Mouse (Mus musculus) heart, embryonic 16.5 days (tissue): ENCODE results near the gene Grb10. TPM values are rescaled to one million over a fixed set of nuclear protein-coding genes. Genes with fewer than 3 reads are reported as not detected.

Experiments
- ATAC-seq: fragments of 200-750 bp; cut with Nextera tagmentation; replicated peaks from 2 replicates; pipeline ENCODE4 v1.8.0; 2017; ENCODE audit warnings: moderate number of reproducible peaks; ENCODE audit not compliant: insufficient read depth, low FRiP score; ENCODE audit errors: extremely low read depth
- H3K27ac ChIP-seq: fragments of 300-500 bp; sonication (generic); 2 replicates; pipeline ENCODE4 v1.5.1; 2014; ENCODE audit warnings: mild to moderate bottlenecking, low read length, control low read depth, moderate library complexity
- H3K27me3 ChIP-seq: fragments of 300-500 bp; sonication (generic); 2 replicates; pipeline ENCODE4 v1.6.1; 2014; ENCODE audit warnings: low read length, mixed read lengths; ENCODE audit not compliant: control insufficient read depth, insufficient read depth
- H3K36me3 ChIP-seq: fragments of 300-500 bp; sonication (generic); 2 replicates; pipeline ENCODE4 v1.6.1; 2014; ENCODE audit not compliant: control insufficient read depth, insufficient read depth
- H3K4me1 ChIP-seq: fragments of 300-500 bp; sonication (generic); 2 replicates; pipeline ENCODE4 v1.6.1; 2014; ENCODE audit warnings: low read length, mixed read lengths; ENCODE audit not compliant: control insufficient read depth, insufficient read depth
- H3K4me2 ChIP-seq: fragments of 300-500 bp; sonication (generic); 2 replicates; pipeline ENCODE4 v1.6.1; 2014; ENCODE audit warnings: low read depth, mild to moderate bottlenecking, control low read depth, low read length
- H3K4me3 ChIP-seq: fragments of 300-500 bp; sonication (generic); 2 replicates; pipeline ENCODE4 v1.5.1; 2014; ENCODE audit warnings: mild to moderate bottlenecking, control low read depth, low read length
- H3K9ac ChIP-seq: fragments of 300-500 bp; sonication (generic); 2 replicates; pipeline ENCODE4 v1.6.1; 2014; ENCODE audit warnings: low read length, control low read depth
- H3K9me3 ChIP-seq: fragments of 300-500 bp; sonication (generic); replicated peaks from 2 replicates; pipeline ENCODE4 v1.6.1; 2016; ENCODE audit warnings: low read length; ENCODE audit not compliant: control insufficient read depth
- WGBS: fragments of 180-500 bp; shearing (Covaris S2); extraction: QIAGEN DNeasy Blood & Tissue Kit; methylation state at CpG from one replicate; pipeline ENCODE4 v1.1.7; 2014; 5-methylcytosine and 5-hydroxymethylcytosine counted together
- polyA plus RNA-seq: library from polyadenylated mRNA; unstranded; fragments of >200 nt; fragmentation: Nextera tagmentation; extraction: Ambion mirVana; gene quantifications from 2 replicates; pipeline ENCODE4 v1.2.1, GENCODE M21; 2015

The Grb10 gene
- polyA plus RNA-seq, 1 experiment from 2014 or later, result 496 TPM

DNA sequence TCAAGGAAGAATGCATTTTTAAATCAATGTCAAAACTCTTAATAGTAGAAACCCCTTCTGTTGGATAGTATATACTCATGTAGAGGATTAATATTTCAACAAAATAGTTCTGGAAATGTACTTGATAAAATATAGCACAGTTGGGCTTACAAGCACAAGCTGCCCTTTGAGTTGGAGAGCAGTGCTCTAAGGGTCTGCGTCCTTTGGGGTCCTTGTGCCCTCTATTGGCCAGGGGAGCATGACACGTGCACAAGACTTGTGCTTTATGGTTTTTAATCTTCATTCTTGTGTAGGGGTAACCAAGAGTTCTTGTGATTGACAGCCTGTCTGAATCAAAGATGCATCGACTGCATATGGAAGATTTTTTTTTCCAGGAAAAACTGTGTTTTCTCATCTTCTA, 5.8 kb upstream of the Grb10 start:
- Histone ChIP-seq H3K4me3 (no peak overlapping the region), H3K4me2 (no peak overlapping the region), H3K27ac (no peak overlapping the region), H3K27me3 (peaks cover 24% of the 10 kb centered on the region), H3K36me3 (no peaks in the 10 kb centered on the region), H3K9ac (no peak overlapping the region), H3K4me1 (peaks cover 10% of the 10 kb centered on the region), H3K9me3 (no peaks in the 10 kb centered on the region)
- no peak for ATAC-seq
- 50% methylated on average over 3 of the region's 3 CpGs for WGBS

DNA sequence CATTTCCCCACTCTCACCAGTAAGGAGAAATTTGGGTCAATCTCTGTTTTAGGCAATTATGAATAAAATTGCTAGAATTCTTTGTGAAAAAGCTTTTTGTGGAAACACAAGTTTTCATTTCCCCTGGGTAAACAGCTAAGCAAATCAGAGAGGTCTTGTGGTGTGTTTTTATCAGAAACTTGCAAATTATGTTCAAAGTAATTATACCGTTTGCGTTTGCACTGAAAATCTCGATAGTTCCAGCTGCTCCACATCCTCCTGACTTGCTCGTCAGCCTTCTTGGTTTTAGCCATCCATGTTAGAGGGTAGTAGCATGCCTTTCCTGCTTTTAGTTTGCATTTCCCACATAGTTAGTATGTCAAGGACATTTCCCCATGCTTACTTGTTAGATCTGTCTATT, 3.3 kb upstream of the Grb10 start:
- no peak for ATAC-seq
- Histone ChIP-seq H3K4me2 (no peak overlapping the region), H3K36me3 (no peaks in the 10 kb centered on the region), H3K27me3 (peaks cover 36% of the 10 kb centered on the region), H3K27ac (no peak overlapping the region), H3K4me3 (no peak overlapping the region), H3K4me1 (no peaks in the 10 kb centered on the region), H3K9me3 (no peaks in the 10 kb centered on the region), H3K9ac (no peak overlapping the region)
- WGBS, result 66% methylated on average over 4 of the region's 4 CpGs

DNA sequence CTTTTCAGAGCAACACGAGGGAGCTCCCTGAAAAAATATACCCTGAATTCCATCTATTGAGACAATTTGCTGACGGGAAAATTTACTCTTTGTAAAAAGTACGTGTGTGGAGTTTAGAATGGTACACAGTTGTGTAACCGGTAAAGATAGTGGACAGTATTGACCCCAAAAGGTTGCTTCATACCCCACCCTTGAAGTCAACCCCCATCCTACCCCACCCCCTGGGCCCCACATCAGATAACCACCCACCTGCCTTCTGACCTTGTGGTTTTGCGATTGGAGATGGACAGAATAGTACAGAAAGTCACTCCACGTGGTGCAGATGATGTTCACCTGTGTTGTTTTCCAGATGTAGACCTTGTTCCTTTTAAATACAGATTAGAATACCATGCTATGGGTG, 2.9 kb upstream of the Grb10 start:
- H3K9ac ChIP-seq, result no peak overlapping the region
- H3K4me3 ChIP-seq, result no peak overlapping the region

DNA sequence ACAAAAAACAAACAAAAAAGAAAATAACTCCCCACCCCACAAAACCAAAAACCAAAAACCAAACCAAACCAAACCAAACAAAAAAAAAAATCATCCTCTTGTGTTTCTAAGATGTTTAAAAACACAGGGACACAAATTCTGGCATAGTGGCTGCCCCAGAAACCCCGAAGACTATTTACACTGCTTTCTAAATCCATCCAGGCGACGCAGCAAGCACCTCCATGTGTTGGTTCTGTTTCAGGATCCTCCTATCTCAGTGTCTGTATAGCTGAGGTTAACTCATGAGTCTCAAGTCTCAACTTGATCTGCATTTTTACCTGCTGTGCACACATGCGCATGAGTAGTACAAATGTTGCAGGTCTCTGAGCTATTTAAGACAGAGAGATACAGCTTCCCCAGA, 1.9 kb upstream of the Grb10 start:
- peaks cover 43% of the 10 kb centered on the region for H3K27me3 ChIP-seq
- H3K4me1 ChIP-seq, result no peaks in the 10 kb centered on the region
- no peak overlapping the region for H3K27ac ChIP-seq
- no peak overlapping the region for H3K4me3 ChIP-seq
- 81% methylated on average over 4 of the region's 4 CpGs for WGBS
- no peak overlapping the region for H3K9ac ChIP-seq
- no peaks in the 10 kb centered on the region for H3K9me3 ChIP-seq
- H3K4me2 ChIP-seq, result no peak overlapping the region
- ATAC-seq, result no peak
- H3K36me3 ChIP-seq, result no peaks in the 10 kb centered on the region

More for the DNA sequence above, 2.9 kb upstream of the Grb10 start:
- no peaks in the 10 kb centered on the region for H3K9me3 ChIP-seq
- H3K4me1 ChIP-seq, result no peaks in the 10 kb centered on the region
- H3K4me2 ChIP-seq, result no peak overlapping the region
- H3K27ac ChIP-seq, result no peak overlapping the region
- peaks cover 40% of the 10 kb centered on the region for H3K27me3 ChIP-seq
- no peaks in the 10 kb centered on the region for H3K36me3 ChIP-seq
- 75% methylated on average over 6 of the region's 6 CpGs for WGBS
- ATAC-seq, result no peak

DNA sequence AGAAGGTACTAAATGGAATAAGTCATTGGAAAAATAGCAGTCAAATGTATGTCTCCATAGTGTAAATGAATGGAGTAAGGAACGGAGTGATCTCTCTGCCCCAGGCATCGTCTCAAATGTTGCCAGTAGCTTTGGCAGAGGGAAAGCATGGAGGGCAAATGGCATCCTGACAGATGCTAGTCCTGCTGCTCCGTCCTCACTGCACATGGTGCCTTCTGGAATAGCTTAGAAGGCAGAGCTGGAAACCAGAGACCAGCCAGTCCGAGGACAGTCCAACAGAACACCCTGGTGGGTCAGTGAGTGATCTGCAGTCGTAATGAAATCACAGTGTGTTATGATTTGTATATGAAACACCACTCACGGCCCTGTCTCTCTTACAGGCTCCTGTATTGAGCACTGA, 1.3 kb upstream of the Grb10 start:
- Histone ChIP-seq H3K36me3 (no peaks in the 10 kb centered on the region), H3K27me3 (peaks cover 49% of the 10 kb centered on the region), H3K4me1 (no peaks in the 10 kb centered on the region), H3K9ac (no peak overlapping the region), H3K4me2 (no peak overlapping the region), H3K27ac (no peak overlapping the region), H3K4me3 (no peak overlapping the region), H3K9me3 (no peaks in the 10 kb centered on the region)
- 61% methylated on average over 6 of the region's 6 CpGs for WGBS
- no peak for ATAC-seq

DNA sequence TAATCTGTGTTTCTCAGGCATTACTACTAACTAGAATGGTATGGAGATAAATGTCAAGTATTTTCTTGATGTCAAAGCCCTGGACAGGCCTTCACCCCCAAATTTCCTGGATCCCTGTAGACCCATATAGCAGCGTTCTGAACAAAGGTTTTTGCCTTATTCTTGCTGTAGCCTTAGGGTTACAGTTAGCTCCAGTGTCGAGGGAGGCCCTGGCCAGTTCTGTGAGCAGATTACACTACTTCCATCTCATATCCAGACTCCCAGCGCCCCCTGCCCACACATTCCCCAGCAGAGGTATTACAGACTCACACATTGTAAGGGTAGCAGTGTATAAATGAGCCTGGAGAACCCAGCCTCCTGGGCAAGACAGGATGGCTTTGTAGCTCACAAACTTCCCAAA, 615 bp upstream of the Grb10 start:
- Histone ChIP-seq H3K4me3 (no peak overlapping the region), H3K27me3 (peaks cover 50% of the 10 kb centered on the region), H3K9ac (no peak overlapping the region; the same call in 1 of the 2 replicates), H3K9me3 (no peaks in the 10 kb centered on the region), H3K36me3 (no peaks in the 10 kb centered on the region), H3K4me1 (no peaks in the 10 kb centered on the region), H3K4me2 (peak overlapping the region; percentile 11; the same call in 1 of the 2 replicates), H3K27ac (0 out of 2 replicates have a peak overlapping the region, but pooled peaks have one; percentile 9)
- 20% methylated on average over 3 of the region's 3 CpGs for WGBS
- ATAC-seq, result 0 out of 2 replicates have a peak, but pooled peaks have one; percentile 23

DNA sequence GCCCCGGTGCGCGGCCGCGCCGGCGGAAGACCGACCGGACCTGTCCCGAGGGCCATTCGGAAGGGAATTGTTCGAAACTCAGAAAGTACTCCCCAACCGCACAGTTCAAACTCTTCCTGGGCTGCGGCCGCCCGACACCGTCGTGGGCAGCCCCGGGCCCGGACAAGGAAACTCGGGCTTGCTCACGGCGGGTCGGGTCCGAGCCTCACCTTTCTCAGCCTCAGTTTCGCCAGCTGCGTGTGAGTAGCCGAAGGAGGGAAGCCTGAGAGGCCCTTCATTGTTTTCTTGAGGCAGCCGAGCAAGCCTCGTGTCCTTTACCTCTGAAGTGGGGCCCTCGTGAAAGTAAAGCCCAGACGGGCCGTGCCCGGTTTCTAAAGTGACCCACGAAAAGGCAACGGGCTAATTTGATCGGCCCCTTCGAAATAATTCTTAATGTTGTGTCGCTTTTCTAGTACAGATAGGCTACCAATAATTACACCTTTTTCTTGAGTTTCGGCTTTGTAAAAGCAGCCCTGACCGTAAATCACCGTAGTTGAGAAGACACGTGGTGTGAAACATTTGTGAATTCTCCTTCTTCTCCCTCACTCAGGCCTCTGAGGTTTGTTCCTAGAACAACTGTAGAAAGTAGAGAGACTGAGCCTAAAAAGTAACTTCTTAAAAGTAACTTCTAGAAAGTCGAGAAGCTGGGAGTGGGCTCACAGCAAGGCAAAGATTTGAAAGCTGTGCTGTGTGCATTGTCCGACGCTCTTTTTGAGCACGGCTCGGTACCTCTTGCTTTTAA, 604 bp downstream of the Grb10 start:
- ATAC-seq, result 0 out of 2 replicates have a peak, but pooled peaks have one; percentile 5
- Histone ChIP-seq H3K9me3 (no peaks in the 10 kb centered on the region), H3K4me1 (no peaks in the 10 kb centered on the region), H3K4me3 (peak overlapping the region; percentile 67), H3K27ac (peak overlapping the region; percentile 84), H3K4me2 (peak overlapping the region; percentile 69), H3K36me3 (no peaks in the 10 kb centered on the region), H3K27me3 (peaks cover 56% of the 10 kb centered on the region), H3K9ac (peak overlapping the region; percentile 88)
- WGBS, result 6% methylated on average over 48 of the region's 48 CpGs

DNA sequence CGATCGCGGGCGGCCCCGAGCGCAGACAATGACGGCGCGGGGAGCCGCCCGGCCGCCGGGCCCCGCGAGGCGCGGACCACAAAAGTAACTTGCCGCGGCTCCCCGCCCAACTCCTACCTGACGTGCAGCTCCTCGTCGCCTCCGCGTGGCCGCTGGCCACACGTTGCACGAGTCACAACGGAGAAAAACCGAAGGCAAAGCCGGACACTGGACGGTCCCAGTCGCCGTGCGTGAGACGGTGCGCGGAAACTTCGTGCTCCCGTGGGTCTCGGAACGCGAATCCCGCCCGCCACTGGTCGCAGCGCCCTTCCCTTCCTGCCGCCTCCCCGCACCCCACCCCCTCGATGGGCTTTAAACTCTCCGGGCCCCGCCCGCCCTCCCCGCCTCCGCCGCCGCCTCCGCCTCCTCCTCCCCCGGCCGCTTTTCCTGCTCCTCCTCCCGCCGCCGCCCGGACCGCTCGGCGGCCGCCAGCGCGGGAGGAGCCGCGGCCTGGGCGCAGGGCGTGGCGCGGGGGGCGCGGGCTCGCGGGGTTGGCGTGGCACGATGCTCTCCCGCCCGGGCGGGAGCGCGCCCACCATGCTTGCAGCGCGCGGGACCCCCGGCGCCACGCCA, 1.3 kb downstream of the Grb10 start:
- no peaks in the 10 kb centered on the region for H3K36me3 ChIP-seq
- H3K4me3 ChIP-seq, result peak overlapping the region; percentile 67
- under 1% methylated on average over 70 of the region's 93 CpGs for WGBS

More for the DNA sequence above, 1.3 kb downstream of the Grb10 start:
- Histone ChIP-seq H3K27me3 (peaks cover 58% of the 10 kb centered on the region), H3K4me2 (peak overlapping the region; percentile 69), H3K27ac (peak overlapping the region; percentile 91), H3K9me3 (no peaks in the 10 kb centered on the region), H3K9ac (peak overlapping the region; percentile 88), H3K4me1 (no peaks in the 10 kb centered on the region)
- ATAC-seq, result peak; percentile 74
